Mouse (Mus musculus) stomach, postnatal 0 days (tissue): ENCODE data around the gene Aldh8a1. TPM values are rescaled to one million over a fixed set of nuclear protein-coding genes. Genes with fewer than 3 reads are reported as not detected.

Source experiments
- ATAC-seq: fragments of 200-750 bp; cut with Nextera tagmentation; 2 replicates; pipeline ENCODE4 v1.8.0; 2017; ENCODE audit not compliant: low FRiP score, low TSS enrichment
- DNase-seq: peaks from one replicate; pipeline ENCODE4 v3.0.0-alpha.2; 2016; ENCODE audit warnings: low spot score
- H3K27ac ChIP-seq: fragments of 300-500 bp; sonication (generic); replicated peaks from 2 replicates; pipeline ENCODE4 v1.5.1; 2014; ENCODE audit warnings: mild to moderate bottlenecking, control low read depth
- H3K27me3 ChIP-seq: fragments of 300-500 bp; sonication (generic); 2 replicates; pipeline ENCODE4 v1.6.1; 2014; ENCODE audit warnings: low read length; ENCODE audit not compliant: control insufficient read depth, insufficient read depth
- H3K36me3 ChIP-seq: fragments of 300-500 bp; sonication (generic); 2 replicates; pipeline ENCODE4 v1.6.1; 2014; ENCODE audit warnings: low read length, mixed read lengths; ENCODE audit not compliant: control insufficient read depth, insufficient read depth
- H3K4me1 ChIP-seq: fragments of 300-500 bp; sonication (generic); replicated peaks from 2 replicates; pipeline ENCODE4 v1.6.1; 2014; ENCODE audit warnings: antibody characterized with exemption; ENCODE audit not compliant: control insufficient read depth, insufficient read depth
- H3K4me2 ChIP-seq: fragments of 300-500 bp; sonication (generic); replicated peaks from 2 replicates; pipeline ENCODE4 v1.6.1; 2014; ENCODE audit warnings: low read depth, mild to moderate bottlenecking, control low read depth, moderate library complexity
- H3K4me3 ChIP-seq: fragments of 300-500 bp; sonication (generic); 2 replicates; pipeline ENCODE4 v1.5.1; 2014; ENCODE audit warnings: low read depth, low read length, control low read depth
- H3K9ac ChIP-seq: fragments of 300-500 bp; sonication (generic); 2 replicates; pipeline ENCODE4 v1.6.1; 2014; ENCODE audit warnings: mild to moderate bottlenecking, low read length, control low read depth, mixed read lengths
- H3K9me3 ChIP-seq: fragments of 300-500 bp; sonication (generic); 2 replicates; pipeline ENCODE4 v1.6.1; 2016; ENCODE audit warnings: low read length; ENCODE audit not compliant: control insufficient read depth
- CTCF ChIP-seq: IDR thresholded peaks from 2 replicates; pipeline ENCODE4 v1.5.1; 2016; ENCODE audit warnings: antibody characterized with exemption, low read depth, mild to moderate bottlenecking, moderate library complexity
- EP300 ChIP-seq: optimal IDR thresholded peaks from 2 replicates; pipeline ENCODE3; 2016; ENCODE audit warnings: antibody characterized with exemption
- WGBS: fragments of 180-500 bp; shearing (Covaris S2); extraction: QIAGEN DNeasy Blood & Tissue Kit; methylation state at CpG from one replicate; pipeline ENCODE4 v1.1.7; 2014; 5-methylcytosine and 5-hydroxymethylcytosine counted together
- polyA plus RNA-seq: library from polyadenylated mRNA; unstranded; fragments of >200 nt; fragmentation: Nextera tagmentation; extraction: Ambion mirVana; gene quantifications from 2 replicates; pipeline ENCODE4 v1.2.1, GENCODE M21; 2015

Gene Aldh8a1
- polyA plus RNA-seq, 1 experiment from 2014 or later = 0.05 TPM

GRCm38 (mm10) chr10:21341706-21342105 lies 35.4 kb upstream of the Aldh8a1 start:
- 91% methylated on average over 14 of the region's 14 CpGs for WGBS
- Histone ChIP-seq H3K4me1 (no peaks in the 10 kb centered on the region), H3K36me3 (peaks cover 14% of the 10 kb centered on the region; the same call in 1 of the 2 replicates), H3K4me2 (no peak overlapping the region), H3K27ac (no peak overlapping the region), H3K4me3 (no peak overlapping the region), H3K27me3 (no peaks in the 10 kb centered on the region), H3K9me3 (0 out of 2 replicates have a peak, but pooled peaks cover 3% of the 10 kb centered on the region), H3K9ac (no peak overlapping the region)
- DNase-seq = no peak
- no peak for ATAC-seq
- TF ChIP-seq CTCF (no peak), EP300 (no peak)

GRCm38 (mm10) chr10:21342331-21343005 lies 34.6 kb upstream of the Aldh8a1 start:
- no peaks in the 10 kb centered on the region for H3K9me3 ChIP-seq
- no peaks in the 10 kb centered on the region for H3K27me3 ChIP-seq
- no peak overlapping the region for H3K4me2 ChIP-seq
- no peak overlapping the region for H3K27ac ChIP-seq
- no peak overlapping the region for H3K4me3 ChIP-seq
- ATAC-seq (no peak), DNase-seq (no peak)
- H3K4me1 ChIP-seq = no peaks in the 10 kb centered on the region
- TF ChIP-seq CTCF = no peak
- no peak for TF ChIP-seq EP300
- peaks cover 14% of the 10 kb centered on the region; the same call in 1 of the 2 replicates for H3K36me3 ChIP-seq
- no peak overlapping the region for H3K9ac ChIP-seq
- 87% methylated on average over 11 of the region's 11 CpGs for WGBS

DNA sequence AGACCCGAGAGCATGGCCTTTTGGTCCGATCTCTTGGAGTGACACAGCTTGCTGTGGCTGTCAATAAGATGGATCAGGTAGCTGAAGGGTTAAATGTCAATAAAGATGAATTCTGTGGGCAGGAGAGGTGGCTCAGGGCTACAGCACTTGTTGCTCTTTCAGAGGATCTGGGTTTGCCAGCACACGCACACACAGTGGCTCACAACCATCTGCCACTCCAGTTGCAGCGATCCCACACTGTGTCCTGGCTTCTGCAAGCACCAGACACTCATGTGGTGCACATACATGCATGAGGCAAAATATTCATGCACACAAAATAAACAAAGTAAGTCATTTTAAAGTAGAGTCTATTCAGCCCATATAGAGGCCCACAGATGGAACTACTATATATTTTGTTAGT lies 29.8 kb upstream of the Aldh8a1 start:
- Histone ChIP-seq H3K9ac (no peak overlapping the region), H3K4me1 (no peaks in the 10 kb centered on the region), H3K36me3 (peaks cover 13% of the 10 kb centered on the region), H3K27me3 (no peaks in the 10 kb centered on the region), H3K4me3 (no peak overlapping the region), H3K4me2 (no peak overlapping the region), H3K9me3 (no peaks in the 10 kb centered on the region), H3K27ac (no peak overlapping the region)
- ATAC-seq = no peak
- TF ChIP-seq EP300 = no peak
- TF ChIP-seq CTCF = no peak
- no peak for DNase-seq
- WGBS = 95% methylated on average over 4 of the region's 4 CpGs

- no peak for TF ChIP-seq CTCF
- TF ChIP-seq EP300 = no peak
- H3K9ac ChIP-seq = no peak overlapping the region
- ATAC-seq = no peak
- H3K27ac ChIP-seq = no peak overlapping the region
- H3K4me2 ChIP-seq = no peak overlapping the region
- H3K27me3 ChIP-seq = no peaks in the 10 kb centered on the region
- peaks cover 9% of the 10 kb centered on the region for H3K36me3 ChIP-seq
- H3K4me3 ChIP-seq = no peak overlapping the region
- DNase-seq = no peak
- no peaks in the 10 kb centered on the region for H3K4me1 ChIP-seq
- WGBS = 93% methylated on average over 5 of the region's 5 CpGs
- no peaks in the 10 kb centered on the region for H3K9me3 ChIP-seq
Observed at GRCm38 (mm10) chr10:21349449-21349848, 27.6 kb upstream of the Aldh8a1 start.

DNA sequence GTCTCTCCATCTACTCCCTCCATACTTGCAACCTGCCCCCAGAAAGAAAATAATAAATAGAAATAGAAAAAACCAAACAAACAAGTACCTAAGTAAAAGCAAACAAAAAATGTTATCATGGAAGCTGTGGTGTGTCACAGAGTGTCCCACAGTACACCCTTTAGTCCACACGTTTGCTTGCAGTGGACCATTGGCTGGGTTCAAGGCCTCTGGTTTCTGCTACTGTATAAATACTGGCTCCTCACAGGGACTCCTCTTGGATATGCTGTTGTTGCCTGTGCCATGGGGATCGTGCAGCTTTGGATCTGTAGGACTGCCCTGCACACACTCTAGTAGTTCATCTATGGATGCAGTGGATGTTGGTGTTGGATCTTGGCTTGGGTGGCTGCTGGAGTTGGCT lies 27.1 kb upstream of the Aldh8a1 start:
- 89% methylated on average over 2 of the region's 2 CpGs for WGBS
- DNase-seq = no peak
- no peaks in the 10 kb centered on the region for H3K9me3 ChIP-seq
- peaks cover 9% of the 10 kb centered on the region for H3K36me3 ChIP-seq
- H3K4me1 ChIP-seq = no peaks in the 10 kb centered on the region
- H3K27ac ChIP-seq = no peak overlapping the region
- no peak for ATAC-seq
- TF ChIP-seq CTCF = no peak
- TF ChIP-seq EP300 = no peak
- no peak overlapping the region for H3K4me3 ChIP-seq
- H3K4me2 ChIP-seq = no peak overlapping the region
- no peak overlapping the region for H3K9ac ChIP-seq
- H3K27me3 ChIP-seq = no peaks in the 10 kb centered on the region
